Mouse (Mus musculus) limb, embryonic 13.5 days (tissue): ENCODE data around the gene Cic. TPM values are rescaled to one million over a fixed set of nuclear protein-coding genes. Genes with fewer than 3 reads are reported as not detected.

Source experiments
- ATAC-seq: fragments of 200-750 bp; cut with Nextera tagmentation; 2 replicates; pipeline ENCODE4 v1.8.0; 2017; ENCODE audit warnings: low read depth, moderate number of reproducible peaks, moderate TSS enrichment; ENCODE audit not compliant: low FRiP score
- H3K27ac ChIP-seq: fragments of 300-500 bp; sonication (generic); 2 replicates; pipeline ENCODE4 v1.5.1; 2015; ENCODE audit warnings: inconsistent platforms, mild to moderate bottlenecking, moderate library complexity
- H3K27me3 ChIP-seq: fragments of 300-500 bp; sonication (generic); 2 replicates; pipeline ENCODE4 v1.6.1; 2015; ENCODE audit warnings: mild to moderate bottlenecking, inconsistent platforms
- H3K36me3 ChIP-seq: fragments of 300-500 bp; sonication (generic); 2 replicates; pipeline ENCODE4 v1.6.1; 2015; ENCODE audit warnings: inconsistent platforms, mild to moderate bottlenecking, moderate library complexity
- H3K4me1 ChIP-seq: fragments of 300-500 bp; sonication (generic); 2 replicates; pipeline ENCODE4 v1.6.1; 2015; ENCODE audit warnings: inconsistent platforms
- H3K4me2 ChIP-seq: fragments of 300-500 bp; sonication (generic); replicated peaks from 2 replicates; pipeline ENCODE4 v1.6.1; 2015; ENCODE audit warnings: inconsistent platforms, mild to moderate bottlenecking, moderate library complexity
- H3K4me3 ChIP-seq: fragments of 300-500 bp; sonication (generic); 2 replicates; pipeline ENCODE4 v1.5.1; 2015; ENCODE audit warnings: moderate library complexity, mild to moderate bottlenecking, inconsistent platforms
- H3K9ac ChIP-seq: fragments of 300-500 bp; sonication (generic); 2 replicates; pipeline ENCODE4 v1.6.1; 2015; ENCODE audit warnings: mild to moderate bottlenecking, inconsistent platforms
- H3K9me3 ChIP-seq: fragments of 300-500 bp; sonication (generic); 2 replicates; pipeline ENCODE4 v1.6.1; 2016; ENCODE audit warnings: inconsistent platforms
- WGBS: fragments of 180-500 bp; shearing (Covaris S2); methylation state at CpG from one replicate; pipeline ENCODE4 v1.1.7; 2015; 5-methylcytosine and 5-hydroxymethylcytosine counted together
- polyA plus RNA-seq: library from polyadenylated mRNA; unstranded; fragments of >200 nt; fragmentation: Nextera tagmentation; extraction: Ambion mirVana; gene quantifications from 2 replicates; pipeline ENCODE4 v1.2.1, GENCODE M21; 2015

The Cic gene
- 40.9 and 43.6 TPM in 2 replicates for polyA plus RNA-seq

DNA sequence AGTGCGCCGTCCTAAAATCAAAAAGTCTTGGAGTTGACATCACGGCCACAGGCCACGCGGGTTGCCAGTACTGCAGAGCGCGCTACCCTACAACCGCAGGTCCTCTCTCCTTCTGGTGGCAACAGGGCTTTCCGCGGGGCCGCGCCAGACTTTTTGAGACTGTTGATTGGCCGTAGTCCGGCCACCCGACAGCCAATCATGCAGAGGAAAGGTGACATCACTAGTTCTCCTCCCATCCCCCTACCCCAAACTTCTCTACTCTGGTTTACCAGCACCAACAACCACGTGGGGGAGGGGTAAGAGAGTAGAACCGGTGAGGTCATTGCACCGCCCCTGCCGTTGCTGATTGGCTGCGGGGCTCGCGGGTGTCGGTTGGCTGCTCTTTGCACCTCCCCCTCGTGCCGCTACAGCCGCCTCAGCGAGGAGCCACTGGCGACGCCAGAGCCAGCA, at the start of gene Cic:
Gene Cic, plus strand, starts transcription at position 404 of the 450 bp plus-strand sequence.
- Histone ChIP-seq H3K27me3 (no peaks in the 10 kb centered on the region), H3K9ac (peak within 1 kb of the TSS; percentile 78), H3K4me2 (peak within 1 kb of the TSS; percentile 74), H3K4me1 (peaks cover 23% of the 10 kb centered on the region), H3K27ac (peak within 1 kb of the TSS; percentile 91), H3K4me3 (peak within 1 kb of the TSS; percentile 75), H3K36me3 (peaks cover 17% of the 10 kb centered on the region), H3K9me3 (no peaks in the 10 kb centered on the region)
- WGBS = under 1% methylated on average over 29 of the region's 29 CpGs
- ATAC-seq = peak; percentile 87

DNA sequence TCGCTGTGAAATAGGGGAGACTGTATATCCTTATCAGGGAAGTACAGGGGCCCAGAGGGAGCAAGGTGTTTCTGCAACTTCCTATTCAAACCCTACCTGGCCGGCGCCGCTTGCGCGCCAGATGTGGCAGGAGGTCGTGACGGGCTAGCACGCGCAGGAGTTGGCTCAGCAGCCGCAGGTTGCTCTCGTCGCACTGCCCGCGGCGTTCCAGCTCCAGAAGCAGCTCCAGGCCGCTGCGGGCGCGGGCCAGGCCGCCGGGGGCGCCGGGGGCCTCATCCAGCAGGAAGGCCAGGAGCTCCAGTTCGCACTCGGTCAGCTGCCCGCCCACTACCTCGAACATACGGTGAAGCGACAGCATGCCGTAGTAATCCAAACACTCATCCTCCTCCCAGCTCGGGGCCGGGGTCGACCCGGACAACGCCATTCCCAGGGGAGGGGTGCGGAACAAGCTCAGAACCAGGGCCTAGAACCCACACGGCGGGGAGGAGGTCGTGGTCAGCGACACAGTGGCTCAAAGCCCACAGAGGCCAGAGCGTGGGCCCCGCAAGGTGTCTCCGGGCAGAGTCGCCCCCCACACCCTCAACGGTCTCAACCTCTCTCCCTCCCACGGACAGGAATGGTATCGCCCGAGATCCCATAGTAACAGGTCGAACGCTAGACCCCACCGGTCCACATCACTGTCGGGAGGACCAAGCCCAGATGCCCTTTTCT, 48.6 kb upstream of the Cic start:
- H3K9me3 ChIP-seq = no peaks in the 10 kb centered on the region
- under 1% methylated on average over 53 of the region's 53 CpGs for WGBS
- peaks cover 19% of the 10 kb centered on the region for H3K36me3 ChIP-seq
- H3K4me3 ChIP-seq = peak overlapping the region; percentile 76
- H3K4me2 ChIP-seq = peak overlapping the region; percentile 94
- ATAC-seq = peak; percentile 3; the same call in 1 of the 2 replicates
- peak overlapping the region; percentile 75 for H3K27ac ChIP-seq
- H3K4me1 ChIP-seq = peaks cover 31% of the 10 kb centered on the region
- H3K27me3 ChIP-seq = no peaks in the 10 kb centered on the region
- H3K9ac ChIP-seq = peak overlapping the region; percentile 75

DNA sequence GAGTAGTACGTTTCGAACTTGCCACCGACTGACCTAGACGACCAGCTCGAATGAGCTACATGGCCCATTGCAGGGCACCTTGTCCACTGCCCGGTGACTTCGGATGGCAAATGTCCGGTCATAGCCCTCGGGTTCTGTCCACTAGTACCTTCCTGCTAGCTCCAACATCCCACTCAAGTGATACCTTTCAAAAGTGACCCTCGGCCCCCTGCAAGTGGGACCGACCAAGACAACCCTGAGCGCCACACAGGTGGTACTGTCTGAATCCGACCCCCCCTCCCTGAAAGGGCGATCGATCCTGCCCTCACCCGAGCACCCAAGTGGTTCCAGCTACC, 48.1 kb upstream of the Cic start:
- Histone ChIP-seq H3K4me3 (peak overlapping the region; percentile 76), H3K4me1 (peaks cover 31% of the 10 kb centered on the region), H3K4me2 (peak overlapping the region; percentile 94), H3K9ac (peak overlapping the region; percentile 75), H3K36me3 (peaks cover 19% of the 10 kb centered on the region), H3K27me3 (no peaks in the 10 kb centered on the region), H3K27ac (peak overlapping the region; percentile 75), H3K9me3 (no peaks in the 10 kb centered on the region)
- under 1% methylated on average over 16 of the region's 16 CpGs for WGBS
- ATAC-seq = no peak; the same call in 1 of the 2 replicates

DNA sequence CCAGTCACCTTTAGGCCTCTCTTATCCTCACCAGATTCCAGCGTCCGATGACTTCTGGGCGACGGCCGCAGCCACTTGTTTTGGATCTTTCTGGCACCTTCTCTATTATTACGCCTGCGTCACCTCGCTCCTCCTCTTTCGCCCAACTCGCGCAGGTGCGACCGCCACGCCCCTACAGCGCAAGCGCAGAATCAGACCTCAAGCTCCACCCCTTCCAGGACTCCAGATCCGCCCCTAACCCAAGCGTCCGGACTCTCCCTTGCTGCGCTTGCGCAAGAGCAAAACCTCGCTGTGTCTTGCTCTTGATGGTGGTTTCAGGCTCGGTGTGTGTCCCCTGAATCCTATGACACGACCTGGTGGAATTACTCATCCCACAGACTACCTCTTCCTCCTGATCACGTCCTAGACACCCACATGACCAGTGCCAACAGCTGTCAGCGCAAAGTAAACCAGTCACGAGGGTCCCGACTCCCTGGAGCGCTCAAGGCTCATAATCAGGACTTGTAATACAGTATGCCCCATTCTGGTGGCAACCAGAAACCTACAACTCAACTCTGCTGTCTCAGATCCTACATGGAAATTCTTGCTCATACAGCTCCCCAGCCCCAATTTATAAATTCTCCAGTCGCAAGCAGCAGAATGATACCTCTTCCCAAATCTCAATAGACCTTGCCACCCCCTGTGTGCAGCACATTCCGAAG, 47.6 kb upstream of the Cic start:
- WGBS = 3% methylated on average over 31 of the region's 31 CpGs
- Histone ChIP-seq H3K27ac (peak overlapping the region; percentile 76), H3K36me3 (peaks cover 21% of the 10 kb centered on the region), H3K4me1 (peaks cover 31% of the 10 kb centered on the region), H3K9ac (peak overlapping the region; percentile 75), H3K4me2 (peak overlapping the region; percentile 94), H3K4me3 (peak overlapping the region; percentile 76), H3K27me3 (no peaks in the 10 kb centered on the region), H3K9me3 (no peaks in the 10 kb centered on the region)
- peak; percentile 71 for ATAC-seq

DNA sequence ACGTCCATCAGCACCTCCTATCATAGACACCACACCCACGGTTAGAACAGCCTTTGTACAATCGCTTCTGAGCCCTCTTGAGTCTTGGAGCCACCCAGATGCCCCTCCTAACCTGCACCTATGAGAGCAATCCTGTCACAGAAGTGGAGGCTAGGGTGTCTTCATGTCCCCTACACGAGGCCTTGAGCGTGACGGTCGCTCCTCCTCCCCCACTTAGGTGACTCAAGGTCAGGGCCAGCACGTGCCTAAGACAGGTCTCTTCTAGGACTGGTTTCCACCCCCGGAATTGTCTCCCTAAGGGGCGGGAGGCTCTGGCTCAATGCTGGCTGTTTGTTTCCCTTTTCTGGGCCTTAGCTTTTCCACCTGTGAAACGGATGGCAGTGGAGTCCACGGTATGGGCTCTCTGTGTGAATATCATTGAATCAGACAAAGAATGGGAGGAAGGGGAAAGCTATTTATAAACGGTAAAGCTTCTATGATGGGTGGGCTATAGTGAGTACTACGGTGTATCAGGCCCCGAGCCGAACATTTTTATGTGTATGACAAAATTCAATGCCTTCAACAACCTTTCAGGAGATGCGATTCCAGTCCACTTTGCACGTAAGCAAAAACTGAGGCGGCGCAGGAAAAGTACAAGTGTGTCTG, 46.9 kb upstream of the Cic start, which contains the start of gene Dedd2:
Gene Dedd2, minus strand, starts transcription at position 159 of the 645 bp plus-strand sequence.
- peak within 1 kb of the TSS; percentile 94 for H3K4me2 ChIP-seq
- no peaks in the 10 kb centered on the region for H3K9me3 ChIP-seq
- peaks cover 23% of the 10 kb centered on the region for H3K36me3 ChIP-seq
- ATAC-seq = no peak
- peak within 1 kb of the TSS; percentile 92 for H3K27ac ChIP-seq
- H3K4me1 ChIP-seq = peaks cover 31% of the 10 kb centered on the region
- WGBS = 6% methylated on average over 20 of the region's 20 CpGs
- H3K4me3 ChIP-seq = peak within 1 kb of the TSS; percentile 76
- H3K9ac ChIP-seq = peak within 1 kb of the TSS; percentile 85
- H3K27me3 ChIP-seq = no peaks in the 10 kb centered on the region

DNA sequence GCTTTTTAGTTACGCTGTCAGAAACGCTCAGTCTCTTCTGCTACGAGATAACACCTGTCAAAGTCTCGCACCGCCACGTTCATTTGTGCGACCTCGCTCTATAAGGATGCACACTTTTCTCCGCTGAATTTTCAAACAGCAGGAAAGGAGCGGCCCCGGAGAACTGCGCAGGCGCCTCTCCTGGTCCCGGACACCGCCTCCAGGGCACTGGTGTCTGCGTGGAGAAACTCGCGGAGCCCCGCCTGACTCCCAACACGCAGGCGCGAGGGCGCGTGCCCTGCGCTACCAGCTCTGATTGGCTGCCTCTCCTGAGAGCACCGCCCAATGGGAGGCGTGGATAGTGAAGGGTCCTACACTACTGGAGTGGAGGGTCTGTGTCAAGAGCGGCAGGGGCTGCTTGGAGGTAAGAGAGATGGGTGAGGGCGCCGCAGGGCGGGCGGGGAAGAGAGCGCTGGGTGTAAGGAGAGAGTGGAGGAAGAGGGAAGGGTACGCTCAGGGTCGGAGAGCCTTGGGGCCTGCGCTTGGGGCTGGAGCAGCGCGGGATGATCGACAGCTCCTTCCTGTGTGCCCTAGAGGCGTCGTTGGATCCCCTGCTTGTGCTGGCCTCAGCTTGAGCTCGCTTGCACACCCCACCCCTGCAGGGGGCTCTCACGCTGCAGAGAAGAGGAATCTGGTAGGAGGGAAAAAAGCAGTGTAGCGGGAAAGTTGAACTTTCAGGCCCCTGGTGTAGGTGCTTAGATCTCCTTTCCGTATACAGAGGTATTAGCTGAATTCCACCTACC, 46.2 kb upstream of the Cic start, which contains the start of gene Zfp526:
Gene Zfp526, plus strand, starts transcription at position 324 of the 782 bp plus-strand sequence.
- peak within 1 kb of the TSS; percentile 76 for H3K4me3 ChIP-seq
- peak within 1 kb of the TSS; percentile 92 for H3K27ac ChIP-seq
- H3K4me1 ChIP-seq = peaks cover 31% of the 10 kb centered on the region
- no peaks in the 10 kb centered on the region for H3K9me3 ChIP-seq
- H3K27me3 ChIP-seq = no peaks in the 10 kb centered on the region
- under 1% methylated on average over 41 of the region's 45 CpGs for WGBS
- H3K4me2 ChIP-seq = peak within 1 kb of the TSS; percentile 94
- H3K9ac ChIP-seq = peak within 1 kb of the TSS; percentile 85
- peaks cover 30% of the 10 kb centered on the region for H3K36me3 ChIP-seq
- ATAC-seq = peak; percentile 95

DNA sequence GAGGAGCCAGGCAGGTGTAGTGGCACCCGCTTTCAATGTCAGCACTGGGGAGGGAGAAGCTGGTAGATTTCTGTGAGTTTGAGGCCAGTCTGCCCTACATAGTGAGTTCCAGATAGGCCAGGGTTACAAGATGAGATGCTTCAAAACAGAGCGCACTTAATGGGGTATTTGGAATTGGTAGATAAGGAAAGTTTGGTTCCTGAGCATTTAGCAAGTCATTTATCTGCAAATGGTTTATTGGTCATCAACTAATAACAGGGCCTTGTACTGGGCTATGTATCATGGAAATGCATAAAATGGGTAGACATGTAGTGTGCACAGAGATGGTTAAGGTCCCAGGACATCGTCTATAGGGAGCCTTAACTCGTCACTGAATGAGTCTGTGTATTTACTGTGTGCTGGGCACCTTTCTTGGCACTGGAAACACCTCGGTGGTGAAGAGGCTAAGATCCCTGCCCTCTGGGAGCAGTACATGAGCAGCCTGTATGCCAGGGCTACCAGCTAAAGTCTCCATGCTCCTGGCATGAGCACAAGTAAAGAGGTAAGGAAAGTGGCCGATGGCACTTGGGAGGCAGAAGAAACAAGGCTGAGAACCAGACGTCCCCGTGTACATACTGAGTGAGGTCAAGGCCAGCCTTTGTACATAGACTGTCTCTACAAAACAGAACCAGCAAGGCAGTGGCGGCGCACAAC, 45.1 kb upstream of the Cic start:
- Histone ChIP-seq H3K4me3 (peak overlapping the region; percentile 76), H3K36me3 (peaks cover 41% of the 10 kb centered on the region), H3K9ac (peak overlapping the region; percentile 85), H3K4me1 (peaks cover 31% of the 10 kb centered on the region), H3K9me3 (no peaks in the 10 kb centered on the region), H3K27me3 (no peaks in the 10 kb centered on the region), H3K27ac (no peak overlapping the region), H3K4me2 (peak overlapping the region; percentile 94)
- 82% methylated on average over 10 of the region's 10 CpGs for WGBS
- ATAC-seq = no peak

DNA sequence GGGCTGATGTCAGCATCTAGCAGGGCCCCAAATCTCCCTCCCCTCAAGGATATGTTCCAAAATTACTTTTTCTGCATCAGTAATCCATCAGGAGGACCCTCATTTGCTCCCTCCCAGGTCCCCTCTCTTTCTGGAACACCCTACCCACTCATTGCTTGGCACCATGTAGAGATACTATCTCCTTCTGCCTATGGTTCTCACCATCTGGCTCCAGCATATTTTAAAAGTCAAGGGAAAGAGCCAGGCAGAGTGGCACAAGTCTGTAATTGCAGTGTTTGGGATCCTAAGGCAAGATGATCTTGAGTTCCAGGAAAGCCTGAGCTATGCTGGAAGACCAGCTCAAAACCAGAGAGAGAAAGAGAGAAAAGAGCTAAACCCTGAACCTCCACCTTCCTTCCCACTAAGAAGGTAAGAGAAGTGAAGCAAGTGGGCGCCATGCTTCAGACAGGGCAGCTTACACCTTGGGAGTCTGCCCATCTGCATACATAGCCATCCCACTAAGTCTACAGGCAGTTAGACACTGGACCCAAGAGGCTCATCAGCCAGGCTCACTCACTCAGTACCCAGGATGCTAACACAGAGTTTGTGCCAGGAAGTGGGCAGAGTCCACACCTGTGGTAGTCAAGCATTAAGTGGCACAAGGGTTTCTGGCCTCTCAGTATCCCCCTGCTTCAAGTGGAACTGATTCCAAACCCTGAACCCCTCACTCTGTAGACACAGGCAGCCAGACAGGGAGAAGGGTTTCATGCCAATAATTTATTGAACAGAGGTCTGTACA, 39.8 kb upstream of the Cic start:
- H3K4me3 ChIP-seq = no peak overlapping the region
- H3K27ac ChIP-seq = no peak overlapping the region
- no peaks in the 10 kb centered on the region for H3K9me3 ChIP-seq
- H3K9ac ChIP-seq = no peak overlapping the region
- H3K4me1 ChIP-seq = peaks cover 1% of the 10 kb centered on the region
- H3K36me3 ChIP-seq = peaks cover 94% of the 10 kb centered on the region
- 100% methylated on average over 1 of the region's 1 CpGs for WGBS
- no peaks in the 10 kb centered on the region for H3K27me3 ChIP-seq
- ATAC-seq = no peak
- H3K4me2 ChIP-seq = no peak overlapping the region

DNA sequence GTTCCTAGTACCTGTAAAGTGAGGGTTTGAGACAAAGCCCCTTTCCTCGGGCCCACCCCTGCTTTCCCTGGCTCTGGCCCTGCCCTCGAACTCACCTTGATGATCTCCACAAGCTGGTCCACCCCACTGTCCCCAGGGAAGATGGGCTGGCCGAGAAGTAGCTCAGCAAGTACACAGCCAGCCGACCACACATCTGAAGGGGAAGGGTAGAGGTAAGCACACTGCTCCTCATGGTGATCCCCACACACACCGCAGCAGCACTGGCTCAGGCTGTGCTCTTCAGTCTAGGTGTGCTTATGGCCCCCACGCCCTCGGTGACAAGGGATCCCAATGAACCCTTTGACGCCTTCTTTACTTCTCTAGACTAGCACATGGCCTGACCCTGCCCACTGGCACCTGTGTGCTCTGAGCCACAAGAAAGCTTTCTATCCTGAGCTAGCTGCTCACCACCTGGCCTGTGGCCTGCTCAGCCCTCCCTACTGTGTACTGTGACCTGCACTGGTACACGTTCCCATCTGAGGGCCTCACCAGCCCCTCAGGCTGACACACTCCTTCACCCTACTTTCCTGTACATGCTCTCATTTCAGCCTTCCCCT, 36.7 kb upstream of the Cic start:
- H3K27ac ChIP-seq = no peak overlapping the region
- WGBS = 86% methylated on average over 9 of the region's 9 CpGs

DNA sequence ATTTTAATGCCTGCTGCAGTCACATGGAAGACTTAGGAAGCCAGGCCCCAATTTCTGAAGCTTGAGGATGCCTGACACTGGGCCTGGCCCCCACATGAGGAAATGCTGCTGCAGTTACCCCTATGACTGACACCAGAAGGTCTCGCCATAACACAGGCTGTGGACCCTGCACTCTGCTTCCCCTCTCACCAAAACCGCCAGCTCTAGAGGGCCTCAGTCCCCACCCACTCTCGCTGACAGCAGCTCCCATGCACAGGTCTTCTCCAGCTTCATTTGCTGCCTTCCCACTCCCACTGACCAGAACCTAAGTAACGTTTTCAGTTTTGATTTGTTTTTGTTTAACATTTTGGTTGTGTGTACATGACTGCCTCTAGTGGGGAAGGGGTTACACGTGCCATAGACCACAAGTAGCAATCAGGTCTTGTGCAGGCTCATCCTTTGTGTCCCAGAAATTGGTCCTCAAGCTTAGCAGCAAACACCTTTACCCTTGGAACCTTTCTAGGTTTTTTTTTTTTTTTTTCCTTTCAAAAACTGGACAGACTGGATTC, 35.3 kb upstream of the Cic start:
- H3K27ac ChIP-seq = no peak overlapping the region
- H3K4me1 ChIP-seq = peaks cover 26% of the 10 kb centered on the region
- no peak overlapping the region for H3K9ac ChIP-seq
- H3K4me2 ChIP-seq = no peak overlapping the region
- H3K9me3 ChIP-seq = no peaks in the 10 kb centered on the region
- H3K4me3 ChIP-seq = no peak overlapping the region
- peaks cover 85% of the 10 kb centered on the region for H3K36me3 ChIP-seq
- no peak for ATAC-seq
- WGBS = 64% methylated on average over 5 of the region's 5 CpGs
- H3K27me3 ChIP-seq = no peaks in the 10 kb centered on the region

More for the DNA sequence above, 36.7 kb upstream of the Cic start:
- Histone ChIP-seq H3K36me3 (peaks cover 99% of the 10 kb centered on the region), H3K9me3 (no peaks in the 10 kb centered on the region), H3K4me3 (no peak overlapping the region), H3K4me1 (peaks cover 15% of the 10 kb centered on the region), H3K27me3 (no peaks in the 10 kb centered on the region), H3K9ac (no peak overlapping the region), H3K4me2 (no peak overlapping the region)
- no peak for ATAC-seq
